Mouse (Mus musculus) left cerebral cortex, adult 11 months (tissue): Measurements from ENCODE around the gene Cbx5.

Experiments
- DNase-seq: peaks from one replicate; pipeline ENCODE4 v3.0.0; 2022; ENCODE audit warnings: low spot score

Cbx5 gene

GRCm38 (mm10) chr15:103145635-103146299 lies 93.8 kb downstream of the Cbx5 start:
- no peak for DNase-seq

GRCm38 (mm10) chr15:103144176-103144575 lies 95.4 kb downstream of the Cbx5 start:
- DNase-seq = no peak
